In the genomic region with DNA sequence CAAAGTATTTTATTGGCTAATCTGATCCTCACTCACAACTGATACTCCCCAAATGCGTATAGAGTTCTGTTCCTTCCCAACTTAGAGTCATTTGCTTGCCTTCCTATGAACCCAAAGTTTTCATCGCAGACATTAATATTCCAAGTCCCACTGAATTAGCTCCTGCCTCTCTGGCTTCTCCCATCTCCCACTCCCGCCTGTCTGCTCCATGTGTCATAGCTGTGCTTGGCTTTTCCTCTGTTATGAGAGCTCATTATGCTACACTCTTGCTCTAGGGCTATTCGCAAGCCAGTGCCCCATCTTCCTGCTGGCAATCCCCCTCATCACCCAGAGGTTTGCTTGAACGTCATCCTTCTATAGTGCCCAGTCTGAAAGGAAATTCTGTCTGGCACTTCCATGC, we compare ENCODE assay signal across 11 mouse cellular contexts.
"Had no signal": no experiment of that assay in that cellular context is flagged by ENCODE, and none has a peak within 500 bp of the region (broad histone marks: within the 10 kb centered on the region; RNA-seq: fewer than 3 reads in every experiment).

No protein-coding gene starts in this region.

- DNase-seq: gastrocnemius, postnatal 14 days; gastrocnemius, postnatal 36 days; heart, adult 2 months; heart, postnatal 14 days; heart, postnatal 36 days; kidney, adult 18-20 months; kidney, adult 8-10 months; kidney, postnatal 10 days; kidney, postnatal 25 days; kidney, postnatal 4 days; left cerebral cortex, postnatal 4 days had no signal
